Mouse (Mus musculus) liver, embryonic 14.5 days (tissue): Measurements from ENCODE around the gene Idh2. TPM values are rescaled to one million over a fixed set of nuclear protein-coding genes. Genes with fewer than 3 reads are reported as not detected.

Experiments
- ATAC-seq: fragments of 200-750 bp; cut with Nextera tagmentation; 2 replicates; pipeline ENCODE4 v1.8.0; 2017; ENCODE audit warnings: moderate number of reproducible peaks, mild to moderate bottlenecking, moderate library complexity; ENCODE audit not compliant: insufficient read depth
- DNase-seq, 3 experiments: peaks; one replicate each; pipeline ENCODE4 v3.0.0-alpha.2; 2012 to 2013; ENCODE audit warnings: low read depth in 3 of 3, low spot score in 3 of 3
- H3K27ac ChIP-seq: fragments of 300-500 bp; sonication (generic); 2 replicates; pipeline ENCODE4 v1.5.1; 2014; ENCODE audit warnings: moderate library complexity, mild to moderate bottlenecking, control low read depth, inconsistent platforms
- H3K27me3 ChIP-seq: fragments of 300-500 bp; sonication (generic); 2 replicates; pipeline ENCODE4 v1.6.1; 2014; ENCODE audit warnings: mild to moderate bottlenecking, low read length, moderate library complexity; ENCODE audit not compliant: control insufficient read depth, insufficient read depth
- H3K36me3 ChIP-seq: fragments of 300-500 bp; sonication (generic); replicated peaks from 2 replicates; pipeline ENCODE4 v1.6.1; 2014; ENCODE audit warnings: low read depth; ENCODE audit not compliant: control insufficient read depth, insufficient read depth
- H3K4me1 ChIP-seq, 2 experiments: fragments of 200-500 bp in 1 of 2; fragments of 300-500 bp in 1 of 2; sonication (generic) in 1 of 2; replicated peaks; 2 replicates each; pipeline ENCODE4 v1.6.1; 2012 to 2014; ENCODE audit warnings: antibody characterized with exemption in 1 of 2, inconsistent platforms in 1 of 2, low read length in 1 of 2; ENCODE audit not compliant: control insufficient read depth in 2 of 2, insufficient read depth in 2 of 2
- H3K4me2 ChIP-seq: fragments of 300-500 bp; sonication (generic); 2 replicates; pipeline ENCODE4 v1.6.1; 2014; ENCODE audit warnings: low read depth, mild to moderate bottlenecking, control low read depth, moderate library complexity
- H3K4me3 ChIP-seq, 2 experiments: fragments of 200-500 bp in 1 of 2; fragments of 300-500 bp in 1 of 2; sonication (generic) in 1 of 2; 2 replicates each; pipeline ENCODE4 v1.5.1; 2012 to 2014; ENCODE audit warnings: low read depth in 2 of 2, low read length in 2 of 2, mild to moderate bottlenecking in 2 of 2, control low read depth in 1 of 2, inconsistent platforms in 1 of 2, moderate library complexity in 1 of 2; ENCODE audit not compliant: insufficient read depth in 1 of 2
- H3K9ac ChIP-seq: fragments of 300-500 bp; sonication (generic); replicated peaks from 2 replicates; pipeline ENCODE4 v1.6.1; 2014; ENCODE audit warnings: mild to moderate bottlenecking, control low read depth, moderate library complexity
- H3K9me3 ChIP-seq: fragments of 300-500 bp; sonication (generic); 2 replicates; pipeline ENCODE4 v1.6.1; 2016; ENCODE audit warnings: low read length, mixed read lengths; ENCODE audit not compliant: control insufficient read depth
- CTCF ChIP-seq: IDR thresholded peaks from 2 replicates; pipeline ENCODE4 v1.5.1; 2016; ENCODE audit warnings: antibody characterized with exemption, low read depth, control low read depth
- EP300 ChIP-seq: IDR thresholded peaks from 2 replicates; pipeline ENCODE4 v1.6.1; 2016; ENCODE audit warnings: antibody characterized with exemption, low read depth
- WGBS: fragments of 180-500 bp; shearing (Covaris S2); extraction: QIAGEN DNeasy Blood & Tissue Kit; methylation state at CpG from one replicate; pipeline ENCODE4 v1.1.7; 2014; ENCODE audit not compliant: insufficient replicate concordance; 5-methylcytosine and 5-hydroxymethylcytosine counted together
- polyA plus RNA-seq, 2 experiments: library from polyadenylated mRNA; depleted of rRNA in 1 of 2; stranded (reverse) in 1 of 2; unstranded in 1 of 2; fragments of >200 nt; fragmentation: Nextera tagmentation in 1 of 2; extraction: Ambion mirVana in 1 of 2; gene quantifications; 2 replicates each; pipeline versions ENCODE4 v1.2.1 to v1.2.3; 2012 to 2014

Idh2 gene
- polyA plus RNA-seq, 2 experiments: 88.2 to 128 TPM

GRCm38 (mm10) chr7:80088191-80088590 is 27.0 kb downstream of the Idh2 start:
- ATAC-seq: peak; percentile 43; the same call in 1 of the 2 replicates
- H3K4me3 ChIP-seq: no peak overlapping the region

GRCm38 (mm10) chr7:80085970-80086715 is 29.0 kb downstream of the Idh2 start:
- H3K4me2 ChIP-seq: no peak overlapping the region
- WGBS: 79% methylated on average over 33 of the region's 33 CpGs
- TF ChIP-seq CTCF: no peak
- TF ChIP-seq EP300: no peak
- no peaks in the 10 kb centered on the region for H3K36me3 ChIP-seq
- no peak for ATAC-seq
- H3K27ac ChIP-seq: no peak overlapping the region
- no peak overlapping the region for H3K4me3 ChIP-seq
- no peak overlapping the region for H3K9ac ChIP-seq
- DNase-seq: no peak
- no peaks in the 10 kb centered on the region for H3K9me3 ChIP-seq
- H3K27me3 ChIP-seq: no peaks in the 10 kb centered on the region
- H3K4me1 ChIP-seq: no peaks in the 10 kb centered on the region

More at GRCm38 (mm10) chr7:80088191-80088590, 27.0 kb downstream of the Idh2 start:
- Histone ChIP-seq H3K9ac (no peak overlapping the region), H3K4me1 (no peaks in the 10 kb centered on the region), H3K27ac (no peak overlapping the region), H3K4me2 (no peak overlapping the region), H3K36me3 (no peaks in the 10 kb centered on the region), H3K27me3 (no peaks in the 10 kb centered on the region), H3K9me3 (no peaks in the 10 kb centered on the region)
- DNase-seq: peak in 1 of 3 experiments; percentile 30
- 60% methylated on average over 9 of the region's 9 CpGs for WGBS
- TF ChIP-seq CTCF (no peak), EP300 (no peak)

GRCm38 (mm10) chr7:80084484-80084931 is 30.7 kb downstream of the Idh2 start:
- TF ChIP-seq CTCF (peak; percentile 86), EP300 (no peak)

GRCm38 (mm10) chr7:80081586-80082554 is 33.3 kb downstream of the Idh2 start:
- DNase-seq (no peak), ATAC-seq (no peak)
- no peaks in the 10 kb centered on the region for H3K9me3 ChIP-seq
- no peak overlapping the region for H3K27ac ChIP-seq
- no peak overlapping the region for H3K9ac ChIP-seq
- 83% methylated on average over 42 of the region's 42 CpGs for WGBS
- no peak for TF ChIP-seq CTCF
- no peak for TF ChIP-seq EP300
- H3K4me3 ChIP-seq: no peak overlapping the region
- H3K27me3 ChIP-seq: no peaks in the 10 kb centered on the region
- no peak overlapping the region for H3K4me2 ChIP-seq
- peaks cover 5 to 18% of the 10 kb centered on the region in 2 experiments for H3K4me1 ChIP-seq
- no peaks in the 10 kb centered on the region for H3K36me3 ChIP-seq

More at GRCm38 (mm10) chr7:80084484-80084931, 30.7 kb downstream of the Idh2 start:
- peak; percentile 44 to 58 (median 56) for DNase-seq
- Histone ChIP-seq H3K36me3 (no peaks in the 10 kb centered on the region), H3K4me2 (no peak overlapping the region), H3K4me3 (no peak overlapping the region), H3K4me1 (no peaks in the 10 kb centered on the region), H3K27ac (no peak overlapping the region), H3K27me3 (no peaks in the 10 kb centered on the region), H3K9ac (no peak overlapping the region), H3K9me3 (no peaks in the 10 kb centered on the region)
- ATAC-seq: no peak
- WGBS: 51% methylated on average over 7 of the region's 7 CpGs
